ENCODE assay signal across 22 mouse cellular contexts in the genomic region with DNA sequence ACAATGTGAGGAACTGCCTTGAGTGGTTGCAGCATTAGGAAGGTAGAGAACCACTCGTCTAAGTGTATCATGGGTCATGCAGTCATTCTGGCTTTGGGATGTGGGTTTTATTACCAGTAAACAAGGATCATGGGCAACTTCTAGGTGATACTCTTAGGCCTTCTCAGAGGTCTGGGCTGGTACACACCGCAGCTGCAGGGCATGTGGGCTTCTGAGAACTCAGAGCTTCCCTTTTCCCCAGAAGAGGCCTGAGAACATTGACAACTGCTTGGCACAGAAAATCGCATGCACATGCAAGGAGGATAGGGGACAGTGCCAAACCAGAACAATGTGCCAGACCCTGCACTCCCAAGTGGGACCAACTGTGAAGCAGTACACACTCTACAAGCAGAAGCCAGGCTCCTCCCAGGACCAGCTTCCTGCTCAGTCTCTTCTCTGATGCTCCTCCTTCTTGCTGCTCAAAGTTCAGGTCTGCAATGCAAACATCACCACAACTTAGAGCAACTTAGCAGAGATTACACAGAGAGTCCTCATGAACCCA.
DNase-seq lines count a peak whose midpoint lies in the region; ATAC-seq lines count a peak whose summit lies in the region.
"Had no signal": no experiment of that assay in that cellular context is flagged by ENCODE, and none has a peak within 500 bp of the region (broad histone marks: within the 10 kb centered on the region; RNA-seq: fewer than 3 reads in every experiment).

No protein-coding gene starts in this region.

- peak; percentile 41 to 60 for DNase-seq in cerebellum, postnatal 10 days
- DNase-seq in cerebellum, postnatal 36 days, result no peak
- DNase-seq in left cerebral cortex, postnatal 4 days, result peak; percentile 43
- no peak for DNase-seq in left cerebral cortex, adult 8-10 months (ENCODE audit: low spot score in 2 of 2)
- peak; percentile 58 for DNase-seq in thymus, postnatal 14 days
- DNase-seq in retina, postnatal 1 day, result no peak
- DNase-seq in ovary, adult 18-20 months (ENCODE audit: low spot score), result no peak
- DNase-seq: adrenal gland, postnatal 14 days; cerebellum, adult 9-10 months; heart, postnatal 4 days; kidney, adult 9 months; kidney, postnatal 14 days; layer of hippocampus, postnatal 36 days; lung, adult 18-20 months; lung, postnatal 4 days; midbrain, embryonic 14.5 days; right cerebral cortex, postnatal 4 days had no signal

- intact Hi-C loops in left cerebral cortex, postnatal 4 days (cut with DNase I), result no loop called here

- peak; percentile 28 for ATAC-seq in activated CD4-positive, CD25-positive, alpha-beta regulatory T cell, adult 4 months
- ATAC-seq: forebrain, embryonic 13.5 days; intestine, embryonic 15.5 days; liver, embryonic 12.5 days; Patski had no signal

Comparison
In these comparisons a context has a peak if more than half of its experiments do, and no peak if none do; other contexts are left out.
1. DNase-seq: peak in cerebellum, postnatal 10 days (2 of 2), left cerebral cortex, postnatal 4 days (single experiment) and thymus, postnatal 14 days (single experiment); none in cerebellum, postnatal 36 days (0 of 2), left cerebral cortex, adult 8-10 months (0 of 2), retina, postnatal 1 day (single experiment) and ovary, adult 18-20 months (single experiment).